Mouse (Mus musculus): ENCODE measurements around the gene Robo1. TPM values are rescaled to one million over a fixed set of nuclear protein-coding genes. Genes with fewer than 3 reads are reported as not detected.

The Robo1 gene
- 10 to 100 TPM; 48.7 to 62.3 (median 50.6) TPM for total RNA-seq (2022)

- no peak for DNase-seq (ENCODE audit: low spot score in 2 of 2)
Measured at GRCm38 (mm10) chr16:72307537-72308330, at the start of gene Robo1. Gene Robo1, plus strand, starts transcription at chr16:72308306.

GRCm38 (mm10) chr16:72267839-72268238 lies 40.3 kb upstream of the Robo1 start:
- DNase-seq (ENCODE audit: low spot score in 2 of 2) = no peak

- DNase-seq (ENCODE audit: low spot score in 2 of 2) = no peak
Measured at GRCm38 (mm10) chr16:72276390-72277074, 31.6 kb upstream of the Robo1 start.

- no peak for DNase-seq (ENCODE audit: low spot score in 2 of 2)
Measured at GRCm38 (mm10) chr16:72308331-72308668, 194 bp downstream of the Robo1 start.

GRCm38 (mm10) chr16:72327321-72327720 lies 19.2 kb downstream of the Robo1 start:
- DNase-seq (ENCODE audit: low spot score in 2 of 2) = no peak

GRCm38 (mm10) chr16:72328579-72328978 lies 20.5 kb downstream of the Robo1 start:
- no peak for DNase-seq (ENCODE audit: low spot score in 2 of 2)

GRCm38 (mm10) chr16:72337757-72338156 lies 29.7 kb downstream of the Robo1 start:
- DNase-seq (ENCODE audit: low spot score in 2 of 2) = no peak

- no peak for DNase-seq (ENCODE audit: low spot score in 2 of 2)
Measured at GRCm38 (mm10) chr16:72350422-72350821, 42.3 kb downstream of the Robo1 start.

GRCm38 (mm10) chr16:72356515-72357357 lies 48.6 kb downstream of the Robo1 start:
- no peak for DNase-seq (ENCODE audit: low spot score in 2 of 2)

- DNase-seq (ENCODE audit: low spot score in 2 of 2) = no peak
Measured at GRCm38 (mm10) chr16:72376896-72377295, 68.8 kb downstream of the Robo1 start.

GRCm38 (mm10) chr16:72381819-72382218 lies 73.7 kb downstream of the Robo1 start:
- DNase-seq (ENCODE audit: low spot score in 2 of 2) = no peak

GRCm38 (mm10) chr16:72383566-72383965 lies 75.5 kb downstream of the Robo1 start:
- DNase-seq (ENCODE audit: low spot score in 2 of 2) = no peak

GRCm38 (mm10) chr16:72393512-72393911 lies 85.4 kb downstream of the Robo1 start:
- no peak for DNase-seq (ENCODE audit: low spot score in 2 of 2)

GRCm38 (mm10) chr16:72398811-72399210 lies 90.7 kb downstream of the Robo1 start:
- no peak for DNase-seq (ENCODE audit: low spot score in 2 of 2)

- no peak for DNase-seq (ENCODE audit: low spot score in 2 of 2)
Measured at GRCm38 (mm10) chr16:72402381-72402780, 94.3 kb downstream of the Robo1 start.

GRCm38 (mm10) chr16:72409820-72410219 lies 101.7 kb downstream of the Robo1 start:
- no peak for DNase-seq (ENCODE audit: low spot score in 2 of 2)

- no peak for DNase-seq (ENCODE audit: low spot score in 2 of 2)
Measured at GRCm38 (mm10) chr16:72411669-72412270, 103.7 kb downstream of the Robo1 start.

- DNase-seq (ENCODE audit: low spot score in 2 of 2) = no peak
Measured at GRCm38 (mm10) chr16:72412879-72413278, 104.8 kb downstream of the Robo1 start.

- DNase-seq (ENCODE audit: low spot score in 2 of 2) = no peak
Measured at GRCm38 (mm10) chr16:72419328-72420066, 111.4 kb downstream of the Robo1 start.

GRCm38 (mm10) chr16:72422426-72422825 lies 114.3 kb downstream of the Robo1 start:
- no peak for DNase-seq (ENCODE audit: low spot score in 2 of 2)

- no peak for DNase-seq (ENCODE audit: low spot score in 2 of 2)
Measured at GRCm38 (mm10) chr16:72434396-72434795, 126.3 kb downstream of the Robo1 start.
